Mouse (Mus musculus) urinary bladder, postnatal 4 days (tissue): ENCODE measurements at regions not wholly inside any gene's neighbourhood (a gene's known extent, or its start where the extent isn't known, plus 50 kb on each side); places are given as distances from the start of the nearest gene placed in this dataset.

Experiments used
- DNase-seq, 2 experiments: peaks; one replicate each; pipeline ENCODE4 v3.0.0; 2021 to 2022; ENCODE audit warnings: low spot score in 2 of 2

GRCm38 (mm10) chr1:185151130-185151799, 52.7 kb upstream of the Rab3gap2 start:
- no peak for DNase-seq

- DNase-seq = no peak
Measured at GRCm38 (mm10) chr1:185150431-185151129, 53.3 kb upstream of the Rab3gap2 start.

GRCm38 (mm10) chr1:185144791-185145190, 59.1 kb upstream of the Rab3gap2 start:
- no peak for DNase-seq

GRCm38 (mm10) chr1:185144006-185144405, 59.9 kb upstream of the Rab3gap2 start:
- no peak for DNase-seq

GRCm38 (mm10) chr1:185140317-185140716, 63.6 kb upstream of the Rab3gap2 start:
- DNase-seq = peak in 1 of 2 experiments; percentile 34

- DNase-seq = no peak
Measured at GRCm38 (mm10) chr1:185128209-185128608, 75.7 kb upstream of the Rab3gap2 start.

GRCm38 (mm10) chr1:185125737-185126286, 78.1 kb upstream of the Rab3gap2 start:
- DNase-seq = no peak

GRCm38 (mm10) chr1:185121552-185121951, 82.4 kb upstream of the Rab3gap2 start:
- no peak for DNase-seq

- DNase-seq = no peak
Measured at GRCm38 (mm10) chr1:185120416-185120815, 83.5 kb upstream of the Rab3gap2 start.

- no peak for DNase-seq
Measured at GRCm38 (mm10) chr1:185117711-185118110, 86.2 kb upstream of the Rab3gap2 start.

GRCm38 (mm10) chr1:185113687-185114086, 90.2 kb upstream of the Rab3gap2 start:
- no peak for DNase-seq

GRCm38 (mm10) chr1:185112017-185112399, 91.9 kb upstream of the Rab3gap2 start:
- DNase-seq = no peak

GRCm38 (mm10) chr1:185111347-185112016, 92.4 kb upstream of the Rab3gap2 start:
- no peak for DNase-seq

- no peak for DNase-seq
Measured at GRCm38 (mm10) chr1:185104945-185105884, 98.7 kb upstream of the Rab3gap2 start.

- DNase-seq = no peak
Measured at GRCm38 (mm10) chr1:185103803-185104202, 100.1 kb upstream of the Rab3gap2 start.

- no peak for DNase-seq
Measured at GRCm38 (mm10) chr1:185098975-185099958, 99.9 kb upstream of the Mark1 start.

- no peak for DNase-seq
Measured at GRCm38 (mm10) chr1:185098195-185098974, 99.0 kb upstream of the Mark1 start.

GRCm38 (mm10) chr1:185096741-185097140, 97.4 kb upstream of the Mark1 start:
- DNase-seq = no peak

GRCm38 (mm10) chr1:185092757-185093156, 93.4 kb upstream of the Mark1 start:
- DNase-seq = no peak
